Mouse (Mus musculus) intestine, embryonic 16.5 days (tissue): Measurements from ENCODE around the gene Med15. TPM values are rescaled to one million over a fixed set of nuclear protein-coding genes. Genes with fewer than 3 reads are reported as not detected.

Experiments used
- ATAC-seq: fragments of 200-750 bp; cut with Nextera tagmentation; 2 replicates; pipeline ENCODE4 v1.8.0; 2017; ENCODE audit warnings: moderate TSS enrichment, moderate library complexity
- H3K27ac ChIP-seq: fragments of 300-500 bp; sonication (generic); 2 replicates; pipeline ENCODE4 v1.5.1; 2014; ENCODE audit warnings: mild to moderate bottlenecking, low read length
- H3K27me3 ChIP-seq: fragments of 300-500 bp; sonication (generic); replicated peaks from 2 replicates; pipeline ENCODE4 v1.6.1; 2014; ENCODE audit warnings: low read length, control low read depth, mixed read lengths; ENCODE audit not compliant: control insufficient read depth, insufficient read depth
- H3K36me3 ChIP-seq: fragments of 300-500 bp; sonication (generic); 2 replicates; pipeline ENCODE4 v1.6.1; 2014; ENCODE audit warnings: low read length, control low read depth; ENCODE audit not compliant: control insufficient read depth, insufficient read depth
- H3K4me1 ChIP-seq: fragments of 300-500 bp; sonication (generic); 2 replicates; pipeline ENCODE4 v1.6.1; 2014; ENCODE audit warnings: low read length, control low read depth, mixed read lengths; ENCODE audit not compliant: control insufficient read depth, insufficient read depth
- H3K4me2 ChIP-seq: fragments of 300-500 bp; sonication (generic); 2 replicates; pipeline ENCODE4 v1.6.1; 2014; ENCODE audit warnings: low read depth, low read length, control low read depth
- H3K4me3 ChIP-seq: fragments of 300-500 bp; sonication (generic); 2 replicates; pipeline ENCODE4 v1.5.1; 2014; ENCODE audit warnings: mild to moderate bottlenecking, low read length
- H3K9ac ChIP-seq: fragments of 300-500 bp; sonication (generic); 2 replicates; pipeline ENCODE4 v1.6.1; 2014; ENCODE audit warnings: low read depth, low read length
- H3K9me3 ChIP-seq: fragments of 300-500 bp; sonication (generic); 2 replicates; pipeline ENCODE4 v1.6.1; 2016; ENCODE audit warnings: low read length, control low read depth; ENCODE audit not compliant: control insufficient read depth
- WGBS: fragments of 180-500 bp; shearing (Covaris S2); extraction: QIAGEN DNeasy Blood & Tissue Kit; methylation state at CpG from one replicate; pipeline ENCODE4 v1.1.7; 2014; 5-methylcytosine and 5-hydroxymethylcytosine counted together
- polyA plus RNA-seq: library from polyadenylated mRNA; unstranded; fragments of >200 nt; fragmentation: Nextera tagmentation; extraction: Ambion mirVana; gene quantifications from 2 replicates; pipeline ENCODE4 v1.2.1, GENCODE M21; 2015

The Med15 gene
- 43.9 and 47.9 TPM in 2 replicates for polyA plus RNA-seq

GRCm38 (mm10) chr16:17732841-17733340 is at the start of gene Med15:
Med15 (minus strand) TSS chr16:17732891.
- Histone ChIP-seq H3K4me1 (no peaks in the 10 kb centered on the region), H3K4me2 (no peak within 1 kb of the TSS), H3K9me3 (no peaks in the 10 kb centered on the region), H3K27ac (no peak within 1 kb of the TSS), H3K36me3 (no peaks in the 10 kb centered on the region), H3K9ac (no peak within 1 kb of the TSS), H3K27me3 (no peaks in the 10 kb centered on the region), H3K4me3 (no peak within 1 kb of the TSS)
- WGBS, result 42% methylated on average over 3 of the region's 3 CpGs
- no peak for ATAC-seq

- WGBS, result 75% methylated on average over 1 of the region's 1 CpGs
- no peak for ATAC-seq
- peaks cover 15% of the 10 kb centered on the region for H3K36me3 ChIP-seq
- no peaks in the 10 kb centered on the region for H3K9me3 ChIP-seq
- no peaks in the 10 kb centered on the region for H3K27me3 ChIP-seq
- no peak overlapping the region for H3K9ac ChIP-seq
- H3K4me2 ChIP-seq, result no peak overlapping the region
- H3K4me3 ChIP-seq, result no peak overlapping the region
- H3K4me1 ChIP-seq, result no peaks in the 10 kb centered on the region
- no peak overlapping the region for H3K27ac ChIP-seq
These were observed 47.0 kb upstream of the Med15 start for GRCm38 (mm10) chr16:17779692-17780091.

DNA sequence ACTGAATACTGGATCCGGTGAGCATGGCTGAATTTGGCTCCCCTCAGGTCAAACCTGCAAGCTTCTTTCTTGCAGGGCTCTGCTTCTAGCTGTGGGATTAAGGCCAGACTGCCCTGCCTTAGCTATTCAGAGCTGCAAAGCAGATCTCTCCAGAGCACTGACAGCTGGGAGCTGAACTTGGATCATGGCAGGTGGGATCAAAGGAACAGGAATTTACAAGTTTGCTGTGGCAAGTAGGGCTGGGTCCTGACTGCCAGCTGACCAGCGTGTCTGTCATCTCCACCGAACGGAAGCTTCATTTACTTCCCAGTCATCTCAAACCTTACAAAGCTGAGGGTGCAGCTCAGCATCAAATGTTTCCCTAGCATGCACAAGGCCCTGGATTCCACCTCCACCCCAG is 45.5 kb upstream of the Med15 start:
- H3K4me1 ChIP-seq, result no peaks in the 10 kb centered on the region
- H3K9ac ChIP-seq, result no peak overlapping the region
- no peak overlapping the region for H3K27ac ChIP-seq
- no peaks in the 10 kb centered on the region for H3K9me3 ChIP-seq
- H3K4me2 ChIP-seq, result no peak overlapping the region
- no peak overlapping the region for H3K4me3 ChIP-seq
- H3K36me3 ChIP-seq, result peaks cover 15% of the 10 kb centered on the region
- no peak for ATAC-seq
- WGBS, result 81% methylated on average over 4 of the region's 4 CpGs
- H3K27me3 ChIP-seq, result no peaks in the 10 kb centered on the region

GRCm38 (mm10) chr16:17776828-17777227 is 44.1 kb upstream of the Med15 start:
- no peak overlapping the region for H3K4me3 ChIP-seq
- no peaks in the 10 kb centered on the region for H3K27me3 ChIP-seq
- H3K4me1 ChIP-seq, result no peaks in the 10 kb centered on the region
- no peak for ATAC-seq
- no peak overlapping the region for H3K4me2 ChIP-seq
- peaks cover 15% of the 10 kb centered on the region for H3K36me3 ChIP-seq
- no peaks in the 10 kb centered on the region for H3K9me3 ChIP-seq
- WGBS, result 68% methylated on average over 11 of the region's 11 CpGs
- H3K9ac ChIP-seq, result no peak overlapping the region
- H3K27ac ChIP-seq, result no peak overlapping the region

- H3K27ac ChIP-seq, result no peak overlapping the region
- H3K27me3 ChIP-seq, result no peaks in the 10 kb centered on the region
- H3K4me2 ChIP-seq, result no peak overlapping the region
- H3K36me3 ChIP-seq, result peaks cover 6% of the 10 kb centered on the region
- no peaks in the 10 kb centered on the region for H3K9me3 ChIP-seq
- no peak overlapping the region for H3K9ac ChIP-seq
- H3K4me1 ChIP-seq, result no peaks in the 10 kb centered on the region
- no peak for ATAC-seq
- 77% methylated on average over 4 of the region's 4 CpGs for WGBS
- no peak overlapping the region for H3K4me3 ChIP-seq
These were observed 38.6 kb upstream of the Med15 start for GRCm38 (mm10) chr16:17771117-17771865.

GRCm38 (mm10) chr16:17768834-17769233 is 36.1 kb upstream of the Med15 start:
- Histone ChIP-seq H3K4me1 (peaks cover 7% of the 10 kb centered on the region; the same call in 1 of the 2 replicates), H3K36me3 (peaks cover 5% of the 10 kb centered on the region; the same call in 1 of the 2 replicates), H3K4me3 (no peak overlapping the region), H3K9me3 (no peaks in the 10 kb centered on the region), H3K4me2 (no peak overlapping the region), H3K9ac (no peak overlapping the region), H3K27ac (no peak overlapping the region), H3K27me3 (no peaks in the 10 kb centered on the region)
- 83% methylated on average over 7 of the region's 7 CpGs for WGBS
- ATAC-seq, result no peak

GRCm38 (mm10) chr16:17764108-17764511 is 31.4 kb upstream of the Med15 start:
- H3K4me2 ChIP-seq, result peak overlapping the region; percentile 37
- H3K4me3 ChIP-seq, result peak overlapping the region; percentile 26
- H3K36me3 ChIP-seq, result no peaks in the 10 kb centered on the region
- H3K9ac ChIP-seq, result peak overlapping the region; percentile 45
- H3K4me1 ChIP-seq, result peaks cover 21% of the 10 kb centered on the region
- H3K9me3 ChIP-seq, result no peaks in the 10 kb centered on the region
- WGBS, result 59% methylated on average over 4 of the region's 4 CpGs
- H3K27ac ChIP-seq, result peak overlapping the region; percentile 78
- H3K27me3 ChIP-seq, result no peaks in the 10 kb centered on the region
- ATAC-seq, result peak; percentile 85

- Histone ChIP-seq H3K36me3 (no peaks in the 10 kb centered on the region), H3K27me3 (no peaks in the 10 kb centered on the region), H3K9ac (no peak overlapping the region), H3K4me3 (no peak overlapping the region), H3K4me2 (peak overlapping the region; percentile 94; the same call in 1 of the 2 replicates), H3K27ac (no peak overlapping the region), H3K9me3 (no peaks in the 10 kb centered on the region), H3K4me1 (peaks cover 26% of the 10 kb centered on the region)
- 42% methylated on average over 1 of the region's 1 CpGs for WGBS
- no peak for ATAC-seq
These were observed 28.4 kb upstream of the Med15 start for GRCm38 (mm10) chr16:17761074-17761473.

GRCm38 (mm10) chr16:17760657-17761056 is 28.0 kb upstream of the Med15 start:
- H3K27ac ChIP-seq, result no peak overlapping the region
- H3K27me3 ChIP-seq, result no peaks in the 10 kb centered on the region
- no peaks in the 10 kb centered on the region for H3K36me3 ChIP-seq
- H3K4me1 ChIP-seq, result peaks cover 24% of the 10 kb centered on the region
- peak overlapping the region; percentile 73 for H3K4me3 ChIP-seq
- H3K4me2 ChIP-seq, result peak overlapping the region; percentile 94
- H3K9me3 ChIP-seq, result no peaks in the 10 kb centered on the region
- no peak for ATAC-seq
- no peak overlapping the region for H3K9ac ChIP-seq
- WGBS, result 44% methylated on average over 8 of the region's 8 CpGs
